Mouse (Mus musculus) layer of hippocampus, postnatal 36 days (tissue): ENCODE data around the gene Stk11. TPM values are rescaled to one million over a fixed set of nuclear protein-coding genes. Genes with fewer than 3 reads are reported as not detected.
"Not testable (repeated sequence)": the region's sequence is repeated elsewhere in the genome, so short reads cannot be mapped to it uniquely, and the experiment has no call there.

Source experiments
- DNase-seq, 2 experiments: peaks; one replicate each; pipeline ENCODE4 v3.0.0; 2022
- total RNA-seq, 2 experiments: library from RNA; stranded (reverse); gene quantifications; 2 replicates each; pipeline ENCODE4 v1.2.3; 2021

Gene Stk11
- total RNA-seq, 2 experiments from 2014 or later = 93.3 to 95.9 TPM

GRCm38 (mm10) chr10:80157141-80157929, 41.7 kb downstream of the Stk11 start:
- DNase-seq = no peak

GRCm38 (mm10) chr10:80158307-80158986, 42.8 kb downstream of the Stk11 start:
- no peak for DNase-seq

GRCm38 (mm10) chr10:80159021-80159560, 43.5 kb downstream of the Stk11 start:
- DNase-seq = no peak

GRCm38 (mm10) chr10:80159561-80160454, 44.2 kb downstream of the Stk11 start:
- DNase-seq = peak; percentile 99

- DNase-seq = no peak
Measured at GRCm38 (mm10) chr10:80160455-80161371, 45.1 kb downstream of the Stk11 start.

GRCm38 (mm10) chr10:80161522-80162242, 46.1 kb downstream of the Stk11 start:
- DNase-seq = no peak

GRCm38 (mm10) chr10:80162243-80162608, 46.6 kb downstream of the Stk11 start:
- DNase-seq = no peak

GRCm38 (mm10) chr10:80162716-80163299, 47.2 kb downstream of the Stk11 start:
- no peak for DNase-seq

- no peak for DNase-seq
Measured at GRCm38 (mm10) chr10:80163721-80164120, 48.1 kb downstream of the Stk11 start.

GRCm38 (mm10) chr10:80164161-80164997, 48.8 kb downstream of the Stk11 start:
- DNase-seq = no peak

GRCm38 (mm10) chr10:80164998-80165344, 49.4 kb downstream of the Stk11 start:
- peak; percentile 93 for DNase-seq

- DNase-seq = peak in 1 of 2 experiments; percentile 57
Measured at GRCm38 (mm10) chr10:80165392-80166128, 50.0 kb downstream of the Stk11 start, which contains the start of gene Cirbp. TSS of gene Cirbp (plus strand) at chr10:80165985.

GRCm38 (mm10) chr10:80166136-80166535, 50.5 kb downstream of the Stk11 start:
- DNase-seq = not testable (repeated sequence)

- peak; percentile 98 for DNase-seq
Measured at GRCm38 (mm10) chr10:80167460-80168037, 51.9 kb downstream of the Stk11 start.

GRCm38 (mm10) chr10:80168038-80168661, 52.5 kb downstream of the Stk11 start:
- DNase-seq = peak; percentile 91 to 92

GRCm38 (mm10) chr10:80169070-80169469, 53.5 kb downstream of the Stk11 start:
- DNase-seq = no peak

GRCm38 (mm10) chr10:80169651-80170050, 54.0 kb downstream of the Stk11 start:
- DNase-seq = no peak

- DNase-seq = no peak
Measured at GRCm38 (mm10) chr10:80170052-80170451, 54.4 kb downstream of the Stk11 start.
